Mouse (Mus musculus): ENCODE measurements around the gene Hist1h3g. TPM values are rescaled to one million over a fixed set of nuclear protein-coding genes. Genes with fewer than 3 reads are reported as not detected.
A peak's percentile ranks its signal among the peaks of the same experiment; 100 is the strongest.

Gene Hist1h3g
- total RNA-seq, 2 experiments from 2014 or later = 3.6 to 4.6 TPM

- intact Hi-C loops (cut with DNase I) = no loop called here
- no peak for DNase-seq (ENCODE audit: low spot score in 2 of 2)
Measured at GRCm38 (mm10) chr13:23510127-23510526, 25.1 kb upstream of the Hist1h3g start.

- intact Hi-C loops (cut with DNase I) = no loop called here
- DNase-seq (ENCODE audit: low spot score in 2 of 2) = no peak
Measured at GRCm38 (mm10) chr13:23513517-23513916, 21.7 kb upstream of the Hist1h3g start.

- intact Hi-C loops (cut with DNase I) = loop anchor here (5.0 kb wide), 1 partner anchor 1493 kb away; no protein-coding TSS in a partner anchor
Measured at GRCm38 (mm10) chr13:23515281-23515680, 19.9 kb upstream of the Hist1h3g start.

GRCm38 (mm10) chr13:23515826-23516620 is 19.2 kb upstream of the Hist1h3g start:
- no peak for DNase-seq (ENCODE audit: low spot score in 2 of 2)
- intact Hi-C loops (cut with DNase I) = loop anchor here (5.0 kb wide), 1 partner anchor 1494 kb away; no protein-coding TSS in a partner anchor

More at GRCm38 (mm10) chr13:23515281-23515680, 19.9 kb upstream of the Hist1h3g start:
- DNase-seq (ENCODE audit: low spot score in 2 of 2) = no peak

- intact Hi-C loops (cut with DNase I) = loop anchor here (5.0 kb wide), 1 partner anchor 1495 kb away; no protein-coding TSS in a partner anchor
- DNase-seq (ENCODE audit: low spot score in 2 of 2) = peak; percentile 70 to 76
Measured at GRCm38 (mm10) chr13:23516822-23517602, 18.2 kb upstream of the Hist1h3g start.

GRCm38 (mm10) chr13:23517603-23518294 is 17.5 kb upstream of the Hist1h3g start:
- intact Hi-C loops (cut with DNase I) = loop anchor here (2.0 to 5.0 kb wide), 2 partner anchors 81 to 1495 kb away; no protein-coding TSS in a partner anchor

GRCm38 (mm10) chr13:23518295-23518603 is 17.0 kb upstream of the Hist1h3g start:
- no peak for DNase-seq (ENCODE audit: low spot score in 2 of 2)
- intact Hi-C loops (cut with DNase I) = loop anchor here (2.0 to 5.0 kb wide), 2 partner anchors 81 to 1496 kb away; no protein-coding TSS in a partner anchor

More at GRCm38 (mm10) chr13:23517603-23518294, 17.5 kb upstream of the Hist1h3g start:
- peak; percentile 89 to 90 for DNase-seq (ENCODE audit: low spot score in 2 of 2)

GRCm38 (mm10) chr13:23518885-23519284 is 16.3 kb upstream of the Hist1h3g start:
- intact Hi-C loops (cut with DNase I) = loop anchor here (2.0 to 5.0 kb wide), 2 partner anchors 82 to 1497 kb away; no protein-coding TSS in a partner anchor
- peak; percentile 72 to 78 for DNase-seq (ENCODE audit: low spot score in 2 of 2)

- intact Hi-C loops (cut with DNase I) = loop anchor here (2.0 to 5.0 kb wide), 2 partner anchors 83 to 1497 kb away; no protein-coding TSS in a partner anchor
- DNase-seq (ENCODE audit: low spot score in 2 of 2) = peak; percentile 72 to 85
Measured at GRCm38 (mm10) chr13:23519416-23519815, 15.8 kb upstream of the Hist1h3g start.

- peak; percentile 72 to 79 for DNase-seq (ENCODE audit: low spot score in 2 of 2)
Measured at GRCm38 (mm10) chr13:23521703-23522102, 13.5 kb upstream of the Hist1h3g start.

GRCm38 (mm10) chr13:23523976-23524375 is 11.2 kb upstream of the Hist1h3g start:
- no peak for DNase-seq (ENCODE audit: low spot score in 2 of 2)
- intact Hi-C loops (cut with DNase I) = no loop called here

More at GRCm38 (mm10) chr13:23521703-23522102, 13.5 kb upstream of the Hist1h3g start:
- intact Hi-C loops (cut with DNase I) = no loop called here

- DNase-seq (ENCODE audit: low spot score in 2 of 2) = peak; percentile 58 to 64
- intact Hi-C loops (cut with DNase I) = no loop called here
Measured at GRCm38 (mm10) chr13:23524654-23525053, 10.6 kb upstream of the Hist1h3g start.

GRCm38 (mm10) chr13:23525901-23526300 is 9.3 kb upstream of the Hist1h3g start:
- DNase-seq (ENCODE audit: low spot score in 2 of 2) = no peak
- intact Hi-C loops (cut with DNase I) = no loop called here

GRCm38 (mm10) chr13:23526312-23526711 is 8.9 kb upstream of the Hist1h3g start:
- peak; percentile 89 to 93 for DNase-seq (ENCODE audit: low spot score in 2 of 2)
- intact Hi-C loops (cut with DNase I) = no loop called here

- DNase-seq (ENCODE audit: low spot score in 2 of 2) = no peak
- intact Hi-C loops (cut with DNase I) = no loop called here
Measured at GRCm38 (mm10) chr13:23529005-23529404, 6.2 kb upstream of the Hist1h3g start.

- DNase-seq (ENCODE audit: low spot score in 2 of 2) = no peak
- intact Hi-C loops (cut with DNase I) = loop anchor here (5.0 to 10.0 kb wide), 3 partner anchors 53 to 1815 kb away; partner anchors contain the start of genes Hist1h2ag, Hist1h2ai, Hist1h2bj and Hist1h2bl
Measured at GRCm38 (mm10) chr13:23529480-23530165, 5.6 kb upstream of the Hist1h3g start.

GRCm38 (mm10) chr13:23530181-23530900 is 4.9 kb upstream of the Hist1h3g start:
- intact Hi-C loops (cut with DNase I) = loop anchor here (5.0 to 10.0 kb wide), 3 partner anchors 52 to 1816 kb away; partner anchors contain the start of genes Hist1h2ag, Hist1h2ai, Hist1h2bj and Hist1h2bl
- DNase-seq (ENCODE audit: low spot score in 2 of 2) = peak; percentile 55 to 66
